Mouse (Mus musculus) midbrain, embryonic 12.5 days (tissue): ENCODE data around the gene Wscd2. TPM values are rescaled to one million over a fixed set of nuclear protein-coding genes. Genes with fewer than 3 reads are reported as not detected.

Source experiments
- ATAC-seq: fragments of 200-750 bp; cut with Nextera tagmentation; 2 replicates; pipeline ENCODE4 v1.8.0; 2017; ENCODE audit warnings: low read depth, moderate TSS enrichment, moderate library complexity; ENCODE audit not compliant: low FRiP score
- H3K27ac ChIP-seq: fragments of 300-500 bp; sonication (generic); replicated peaks from 2 replicates; pipeline ENCODE4 v1.5.1; 2016; ENCODE audit warnings: mild to moderate bottlenecking
- H3K27me3 ChIP-seq: fragments of 300-500 bp; sonication (generic); 2 replicates; pipeline ENCODE4 v1.6.1; 2016; ENCODE audit warnings: mild to moderate bottlenecking
- H3K36me3 ChIP-seq: fragments of 300-500 bp; sonication (generic); 2 replicates; pipeline ENCODE4 v1.6.1; 2016
- H3K4me1 ChIP-seq: fragments of 300-500 bp; sonication (generic); 2 replicates; pipeline ENCODE4 v1.6.1; 2016
- H3K4me2 ChIP-seq: fragments of 300-500 bp; sonication (generic); replicated peaks from 2 replicates; pipeline ENCODE4 v1.6.1; 2016; ENCODE audit warnings: mild to moderate bottlenecking, moderate library complexity
- H3K4me3 ChIP-seq: fragments of 300-500 bp; sonication (generic); 2 replicates; pipeline ENCODE4 v1.5.1; 2016; ENCODE audit warnings: mild to moderate bottlenecking
- H3K9ac ChIP-seq: fragments of 300-500 bp; sonication (generic); replicated peaks from 2 replicates; pipeline ENCODE4 v1.6.1; 2016; ENCODE audit warnings: mild to moderate bottlenecking, moderate library complexity
- H3K9me3 ChIP-seq: fragments of 300-500 bp; sonication (generic); 2 replicates; pipeline ENCODE4 v1.6.1; 2016; ENCODE audit warnings: mild to moderate bottlenecking
- WGBS: fragments of 180-500 bp; shearing (Covaris S2); methylation state at CpG from one replicate; pipeline ENCODE4 v1.1.7; 2016; 5-methylcytosine and 5-hydroxymethylcytosine counted together
- polyA plus RNA-seq: library from polyadenylated mRNA; unstranded; fragments of >200 nt; fragmentation: Nextera tagmentation; extraction: Ambion mirVana; gene quantifications from 2 replicates; pipeline ENCODE4 v1.2.1, GENCODE M21; 2016

The Wscd2 gene
- polyA plus RNA-seq, 1 experiment from 2014 or later, result 14.2 TPM

DNA sequence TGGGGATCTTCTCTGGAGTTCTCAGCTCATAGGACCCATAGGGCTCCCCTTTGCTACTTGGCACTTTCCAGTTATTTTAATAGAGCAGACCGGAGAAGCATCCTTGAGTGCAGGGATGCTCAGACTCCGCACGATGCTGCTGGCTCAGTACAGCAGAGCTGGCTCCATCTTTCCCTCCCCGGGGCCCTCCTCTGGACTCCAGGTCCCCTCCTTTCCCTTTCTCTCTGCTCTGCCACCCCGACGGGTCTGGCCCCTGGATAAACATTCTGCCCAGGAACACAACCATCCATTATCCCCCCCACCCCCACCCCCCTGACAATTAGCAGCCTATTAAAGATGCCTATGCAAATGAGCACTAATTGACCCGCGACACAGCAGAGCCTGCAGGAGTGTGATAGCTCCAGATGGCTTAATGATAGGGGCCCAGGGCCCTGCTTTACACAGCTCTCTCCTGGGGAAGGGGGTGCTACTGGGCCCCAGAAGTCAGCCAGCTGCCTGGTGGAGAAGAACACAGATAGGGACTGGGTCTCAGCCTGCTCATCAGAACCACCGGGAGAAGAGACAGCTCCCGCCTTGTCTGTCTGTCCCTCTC lies 52.8 kb downstream of the Wscd2 start:
- ATAC-seq, result peak; percentile 62; the same call in 1 of the 2 replicates
- Histone ChIP-seq H3K27me3 (0 out of 2 replicates have a peak, but pooled peaks cover 5% of the 10 kb centered on the region), H3K4me3 (no peak overlapping the region), H3K4me2 (no peak overlapping the region), H3K4me1 (peaks cover 29% of the 10 kb centered on the region), H3K9me3 (no peaks in the 10 kb centered on the region), H3K27ac (no peak overlapping the region), H3K36me3 (no peaks in the 10 kb centered on the region), H3K9ac (no peak overlapping the region)
- WGBS, result 40% methylated on average over 10 of the region's 10 CpGs

DNA sequence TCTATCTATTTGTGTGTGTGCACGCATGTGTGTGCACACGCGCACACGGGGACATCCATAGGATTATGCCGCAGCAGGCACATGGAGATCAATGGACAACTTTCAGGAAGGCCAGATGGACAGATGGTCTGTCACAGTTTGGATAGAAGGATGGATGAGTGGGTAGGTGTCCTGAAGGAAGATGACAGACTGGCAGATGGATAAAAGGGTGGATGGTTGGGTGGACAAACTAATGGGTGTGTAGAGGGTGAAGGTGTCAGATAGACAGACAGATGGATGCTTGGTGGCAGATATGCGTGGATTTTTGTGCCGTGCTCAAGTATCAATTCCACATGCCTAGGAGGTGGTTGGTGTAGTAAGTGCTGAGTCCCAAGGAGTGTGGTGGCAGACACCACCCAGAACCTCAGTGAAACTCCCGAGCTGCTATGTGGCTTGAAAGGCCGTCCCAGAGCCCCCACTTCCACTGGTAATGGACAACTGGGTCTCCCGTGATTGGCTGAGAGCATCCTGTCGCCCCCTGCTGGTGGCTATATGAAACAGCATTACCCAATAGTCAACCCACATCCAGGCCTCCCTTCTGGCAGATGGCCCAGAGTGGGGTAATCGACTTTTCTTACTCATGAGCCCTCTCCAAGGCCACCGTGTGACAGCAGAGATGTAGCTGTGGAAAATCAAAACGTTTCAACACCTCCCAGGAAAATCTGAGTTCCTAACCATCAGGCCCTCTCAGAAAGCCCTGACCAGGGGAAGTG lies 58.0 kb downstream of the Wscd2 start:
- no peak overlapping the region for H3K27ac ChIP-seq
- 54% methylated on average over 14 of the region's 14 CpGs for WGBS
- no peak overlapping the region for H3K4me2 ChIP-seq
- H3K4me1 ChIP-seq, result peaks cover 20% of the 10 kb centered on the region
- no peaks in the 10 kb centered on the region for H3K9me3 ChIP-seq
- no peak for ATAC-seq
- H3K27me3 ChIP-seq, result peaks cover 17% of the 10 kb centered on the region
- H3K9ac ChIP-seq, result no peak overlapping the region
- H3K4me3 ChIP-seq, result no peak overlapping the region
- H3K36me3 ChIP-seq, result no peaks in the 10 kb centered on the region

DNA sequence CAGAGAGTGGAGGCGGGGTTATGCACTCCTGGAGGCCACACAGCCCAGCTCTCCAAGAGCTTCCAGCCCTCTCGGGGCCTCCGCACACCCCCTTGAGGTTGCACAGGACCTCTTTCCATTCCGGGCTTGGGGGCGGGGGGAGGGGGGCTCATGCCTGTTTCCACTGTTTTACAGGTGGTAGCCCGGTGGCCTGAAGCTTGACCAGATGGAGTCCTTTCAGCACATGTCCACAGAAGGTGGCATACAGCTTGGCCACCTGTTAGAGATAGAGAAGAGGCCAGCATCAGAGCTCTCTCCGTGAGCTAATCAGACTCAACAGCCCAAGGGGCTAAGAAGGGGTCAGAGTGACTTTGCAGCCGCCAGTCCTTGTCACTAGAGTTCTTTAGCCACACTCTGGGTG lies 60.1 kb downstream of the Wscd2 start:
- 63% methylated on average over 8 of the region's 8 CpGs for WGBS
- Histone ChIP-seq H3K9me3 (no peaks in the 10 kb centered on the region), H3K4me3 (no peak overlapping the region), H3K27ac (no peak overlapping the region), H3K36me3 (no peaks in the 10 kb centered on the region), H3K9ac (no peak overlapping the region), H3K4me1 (peaks cover 22% of the 10 kb centered on the region), H3K27me3 (peaks cover 17% of the 10 kb centered on the region), H3K4me2 (no peak overlapping the region)
- ATAC-seq, result no peak

DNA sequence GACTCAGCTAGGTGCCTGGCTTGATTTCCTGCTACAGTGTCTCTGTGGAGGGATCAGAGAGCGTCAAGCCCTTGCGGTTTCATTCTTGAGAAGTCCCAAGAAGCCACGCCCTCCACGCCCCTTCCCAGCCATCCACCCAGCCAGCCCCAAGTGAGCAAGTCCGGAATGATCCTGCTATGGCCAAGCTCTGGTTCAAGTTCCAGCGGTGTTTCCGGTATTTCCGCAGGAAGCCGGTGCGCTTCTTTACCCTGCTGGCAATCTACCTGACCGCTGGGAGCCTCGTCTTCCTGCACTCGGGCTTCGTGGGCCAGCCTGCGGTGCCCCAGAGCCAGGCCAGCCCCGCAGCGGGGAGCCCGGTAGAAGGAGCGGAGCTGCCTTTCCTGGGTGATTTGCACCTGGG lies 60.6 kb downstream of the Wscd2 start:
- no peak overlapping the region for H3K9ac ChIP-seq
- no peak overlapping the region for H3K4me3 ChIP-seq
- no peaks in the 10 kb centered on the region for H3K9me3 ChIP-seq
- peaks cover 17% of the 10 kb centered on the region for H3K4me1 ChIP-seq
- no peaks in the 10 kb centered on the region for H3K36me3 ChIP-seq
- H3K27me3 ChIP-seq, result peaks cover 17% of the 10 kb centered on the region
- no peak overlapping the region for H3K27ac ChIP-seq
- no peak for ATAC-seq
- H3K4me2 ChIP-seq, result no peak overlapping the region
- WGBS, result 38% methylated on average over 19 of the region's 19 CpGs

DNA sequence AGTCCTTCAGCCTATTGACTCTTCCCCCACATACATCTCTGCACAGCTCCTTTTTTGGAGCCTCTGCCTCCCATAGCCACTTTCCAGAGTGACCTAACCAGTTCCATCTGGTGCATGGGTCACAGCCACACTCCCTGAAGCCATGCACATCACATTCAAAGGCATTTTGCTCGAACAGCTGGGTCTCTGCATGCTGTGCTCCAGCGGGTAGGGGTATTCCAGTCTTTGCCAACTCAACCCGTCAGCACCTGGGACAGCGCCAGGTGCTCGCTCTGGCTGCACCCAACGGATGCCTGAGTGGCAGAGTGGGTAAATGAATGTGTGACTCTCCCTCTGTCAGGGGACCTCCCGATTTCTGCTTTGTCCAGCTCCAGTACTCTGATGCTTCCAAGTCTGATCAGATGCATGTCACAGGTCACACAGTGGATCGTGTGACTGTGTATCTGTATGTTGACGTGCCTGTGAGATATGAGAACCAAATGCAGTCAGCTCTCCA lies 63.3 kb downstream of the Wscd2 start:
- Histone ChIP-seq H3K9me3 (no peaks in the 10 kb centered on the region), H3K27ac (no peak overlapping the region), H3K27me3 (peaks cover 17% of the 10 kb centered on the region), H3K9ac (no peak overlapping the region), H3K36me3 (no peaks in the 10 kb centered on the region), H3K4me3 (no peak overlapping the region), H3K4me1 (peaks cover 16% of the 10 kb centered on the region; the same call in 1 of the 2 replicates), H3K4me2 (no peak overlapping the region)
- WGBS, result 17% methylated on average over 9 of the region's 9 CpGs
- ATAC-seq, result no peak

DNA sequence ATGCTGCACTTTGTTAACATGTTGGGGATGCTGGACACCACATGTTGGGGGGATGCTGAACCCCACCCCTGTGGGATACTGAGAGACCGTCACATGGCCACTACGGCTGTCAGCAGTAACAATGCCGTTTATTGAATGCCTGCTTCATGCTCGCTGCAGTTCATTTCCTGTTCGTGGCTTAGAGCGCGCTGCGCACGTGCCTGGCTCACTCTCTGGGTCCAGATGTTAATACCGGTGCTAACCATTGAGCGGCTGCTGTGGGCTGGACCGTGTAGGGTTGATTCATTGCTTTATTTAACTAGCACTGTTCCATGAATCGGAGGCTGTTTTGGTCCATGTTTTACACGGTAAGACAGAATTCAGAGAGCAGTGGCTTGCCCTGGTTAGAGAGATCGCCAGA lies 64.0 kb downstream of the Wscd2 start:
- Histone ChIP-seq H3K27me3 (peaks cover 17% of the 10 kb centered on the region), H3K27ac (0 out of 2 replicates have a peak overlapping the region, but pooled peaks have one; percentile 25), H3K4me1 (peaks cover 16% of the 10 kb centered on the region; the same call in 1 of the 2 replicates), H3K9me3 (no peaks in the 10 kb centered on the region), H3K36me3 (no peaks in the 10 kb centered on the region), H3K4me2 (no peak overlapping the region), H3K4me3 (no peak overlapping the region), H3K9ac (no peak overlapping the region)
- no peak for ATAC-seq
- 69% methylated on average over 15 of the region's 15 CpGs for WGBS

DNA sequence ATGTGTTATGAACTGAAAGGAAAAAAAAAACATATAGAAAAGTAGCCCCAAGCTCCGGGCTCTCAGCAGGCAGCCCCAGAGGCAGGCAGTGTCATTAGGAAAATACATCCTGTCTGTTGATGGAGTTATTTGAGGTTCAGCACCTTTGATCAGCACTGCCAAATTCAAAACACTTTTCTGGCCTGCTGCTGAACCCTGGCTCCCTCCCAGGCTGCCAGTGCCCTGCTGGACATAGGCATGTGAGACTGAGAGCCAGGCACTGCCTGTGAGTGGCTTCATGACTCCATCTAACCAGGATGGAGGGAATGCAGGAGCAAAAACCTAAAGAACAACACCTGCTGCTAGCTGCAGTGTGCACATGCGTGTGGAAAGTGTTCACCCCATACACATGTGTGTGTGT lies 64.4 kb downstream of the Wscd2 start:
- Histone ChIP-seq H3K9ac (no peak overlapping the region), H3K4me1 (peaks cover 16% of the 10 kb centered on the region; the same call in 1 of the 2 replicates), H3K4me3 (no peak overlapping the region), H3K4me2 (no peak overlapping the region), H3K36me3 (no peaks in the 10 kb centered on the region), H3K9me3 (no peaks in the 10 kb centered on the region), H3K27ac (no peak overlapping the region), H3K27me3 (peaks cover 17% of the 10 kb centered on the region)
- 79% methylated on average over 2 of the region's 2 CpGs for WGBS
- no peak for ATAC-seq

DNA sequence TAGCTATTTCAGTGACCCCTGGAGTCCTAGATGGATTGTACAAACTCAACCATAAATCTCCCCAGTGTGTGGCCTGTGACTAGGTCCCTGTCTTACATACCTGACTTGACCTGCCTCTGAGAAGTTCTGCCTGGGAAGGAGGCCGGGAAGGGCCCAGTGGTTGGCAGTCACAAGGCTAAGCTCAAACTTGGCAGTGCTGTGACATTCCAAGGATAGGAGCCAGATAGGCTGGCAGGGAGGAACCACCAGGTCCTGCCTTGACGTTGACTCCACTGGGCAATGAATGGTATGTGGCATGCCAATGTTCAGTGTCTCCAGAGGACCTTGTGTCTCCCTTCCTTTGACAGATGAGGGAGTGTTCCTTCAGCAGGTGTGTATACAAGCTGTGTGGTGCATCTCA lies 65.6 kb downstream of the Wscd2 start:
- Histone ChIP-seq H3K36me3 (no peaks in the 10 kb centered on the region), H3K4me3 (no peak overlapping the region), H3K4me1 (peaks cover 14% of the 10 kb centered on the region; the same call in 1 of the 2 replicates), H3K4me2 (no peak overlapping the region), H3K9ac (no peak overlapping the region), H3K9me3 (no peaks in the 10 kb centered on the region), H3K27me3 (peaks cover 9% of the 10 kb centered on the region), H3K27ac (no peak overlapping the region)
- ATAC-seq, result no peak
- 85% methylated on average over 2 of the region's 2 CpGs for WGBS

DNA sequence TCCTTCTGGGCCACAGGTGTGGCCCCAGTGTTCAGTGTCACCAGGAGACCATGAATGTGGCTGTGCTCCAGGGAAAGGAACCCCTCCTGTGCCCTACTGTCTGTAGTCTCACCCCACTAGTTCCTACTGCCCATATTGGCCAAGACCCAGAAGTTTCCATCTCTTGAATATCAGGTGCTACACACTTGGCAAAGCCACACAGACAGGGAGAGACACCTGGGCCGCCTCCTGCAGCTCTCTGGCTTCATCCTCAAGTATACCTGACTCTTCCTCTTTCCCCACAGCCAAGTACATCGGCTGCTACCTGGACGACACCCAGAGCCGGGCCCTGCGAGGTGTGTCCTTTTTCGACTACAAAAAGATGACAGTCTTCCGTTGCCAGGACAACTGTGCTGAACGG lies 67.9 kb downstream of the Wscd2 start:
- Histone ChIP-seq H3K36me3 (no peaks in the 10 kb centered on the region), H3K9me3 (no peaks in the 10 kb centered on the region), H3K27me3 (no peaks in the 10 kb centered on the region; the same call in 1 of the 2 replicates), H3K4me2 (no peak overlapping the region), H3K4me1 (peaks cover 10% of the 10 kb centered on the region; the same call in 1 of the 2 replicates), H3K27ac (no peak overlapping the region), H3K9ac (no peak overlapping the region), H3K4me3 (no peak overlapping the region)
- WGBS, result 88% methylated on average over 8 of the region's 8 CpGs
- ATAC-seq, result no peak

DNA sequence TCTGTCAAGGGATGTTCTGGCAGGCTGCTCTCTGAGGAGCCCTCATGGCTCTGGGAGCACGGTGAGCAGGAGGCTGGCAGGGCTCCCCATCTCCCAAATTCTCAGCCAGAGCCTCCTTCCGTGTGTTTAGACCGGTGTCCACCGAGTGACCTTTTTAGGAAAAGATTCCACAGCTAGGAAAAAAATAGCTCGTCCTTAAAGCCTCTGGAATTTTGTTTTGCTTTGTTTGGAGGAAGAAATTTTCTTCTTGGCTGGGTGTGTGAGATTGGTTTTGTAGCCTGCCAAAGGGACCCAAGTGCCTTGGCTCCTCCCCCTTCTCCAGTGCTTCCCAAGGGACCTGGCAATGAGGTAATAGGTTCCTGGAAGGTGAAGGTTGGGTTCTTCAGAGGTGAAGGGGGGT lies 69.5 kb downstream of the Wscd2 start:
- no peak overlapping the region for H3K4me2 ChIP-seq
- no peaks in the 10 kb centered on the region for H3K27me3 ChIP-seq
- H3K9me3 ChIP-seq, result no peaks in the 10 kb centered on the region
- H3K9ac ChIP-seq, result no peak overlapping the region
- no peak for ATAC-seq
- WGBS, result 76% methylated on average over 5 of the region's 5 CpGs
- H3K36me3 ChIP-seq, result no peaks in the 10 kb centered on the region
- H3K4me3 ChIP-seq, result no peak overlapping the region
- H3K27ac ChIP-seq, result no peak overlapping the region
- no peaks in the 10 kb centered on the region for H3K4me1 ChIP-seq

DNA sequence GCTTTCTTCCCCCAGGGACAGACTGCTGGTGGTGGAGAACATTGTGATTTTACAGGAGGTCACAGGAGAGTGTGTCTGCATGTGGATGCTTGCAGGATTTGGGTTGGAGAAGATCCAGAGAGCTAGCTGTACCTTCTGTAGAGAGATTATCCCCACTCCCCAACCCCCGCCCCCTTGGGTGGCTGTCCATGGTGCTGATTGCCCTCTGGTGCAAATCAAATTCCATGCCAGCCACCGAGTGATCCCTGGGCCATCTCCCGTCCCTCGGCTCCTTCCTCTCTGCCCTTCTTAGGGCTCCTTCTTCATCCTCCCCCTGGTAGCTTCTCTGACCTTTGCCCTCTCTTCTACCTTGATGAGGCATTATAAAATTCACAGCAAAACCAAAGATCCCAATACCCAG lies 74.3 kb downstream of the Wscd2 start:
- WGBS, result 28% methylated on average over 4 of the region's 4 CpGs
- H3K9ac ChIP-seq, result no peak overlapping the region
- no peaks in the 10 kb centered on the region for H3K27me3 ChIP-seq
- no peaks in the 10 kb centered on the region for H3K36me3 ChIP-seq
- no peak overlapping the region for H3K4me2 ChIP-seq
- no peak overlapping the region for H3K4me3 ChIP-seq
- H3K27ac ChIP-seq, result no peak overlapping the region
- H3K4me1 ChIP-seq, result no peaks in the 10 kb centered on the region
- no peaks in the 10 kb centered on the region for H3K9me3 ChIP-seq
- ATAC-seq, result no peak

DNA sequence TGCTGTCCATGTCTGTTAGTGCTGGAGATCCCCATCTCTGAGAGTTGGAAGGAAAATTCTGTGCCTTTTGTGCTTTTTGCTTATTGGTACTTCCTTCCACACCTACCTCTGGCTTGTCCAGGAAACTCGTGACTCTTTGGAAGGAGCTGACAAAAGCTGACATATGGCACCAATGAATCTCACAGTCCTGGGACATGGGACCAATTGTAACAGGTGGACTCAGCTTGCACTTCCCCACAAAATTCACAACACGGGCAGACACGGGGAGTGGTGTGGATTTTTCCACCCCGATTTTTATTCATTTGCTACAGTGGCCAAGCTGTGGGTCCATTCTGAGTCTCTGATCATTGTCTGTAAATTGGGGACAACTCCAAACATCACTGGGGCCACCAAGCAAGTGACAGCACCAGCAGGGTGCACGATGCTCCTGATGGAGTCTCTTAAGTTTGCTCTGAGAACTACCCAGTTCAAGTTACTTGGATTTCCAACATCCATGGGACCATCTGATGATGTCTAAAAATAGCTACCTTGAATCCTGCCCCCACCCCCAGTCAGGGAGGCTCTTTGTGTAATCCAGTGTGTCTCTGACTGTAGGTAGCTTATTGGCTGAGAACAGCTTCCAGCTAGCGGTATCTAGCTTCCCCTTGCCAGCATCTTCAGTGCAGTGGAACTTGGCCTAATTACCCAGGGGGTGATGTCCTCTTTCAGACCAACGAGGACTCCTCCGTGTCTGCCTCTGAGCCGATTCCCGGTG lies 75.1 kb downstream of the Wscd2 start:
- no peak overlapping the region for H3K9ac ChIP-seq
- no peaks in the 10 kb centered on the region for H3K27me3 ChIP-seq
- H3K27ac ChIP-seq, result no peak overlapping the region
- WGBS, result 82% methylated on average over 10 of the region's 10 CpGs
- ATAC-seq, result no peak
- no peaks in the 10 kb centered on the region for H3K4me1 ChIP-seq
- no peak overlapping the region for H3K4me2 ChIP-seq
- H3K4me3 ChIP-seq, result no peak overlapping the region
- no peaks in the 10 kb centered on the region for H3K36me3 ChIP-seq
- H3K9me3 ChIP-seq, result no peaks in the 10 kb centered on the region
